Mouse (Mus musculus) stomach, adult 2 months (tissue): Measurements from ENCODE around the gene H1foo. TPM values are rescaled to one million over a fixed set of nuclear protein-coding genes. Genes with fewer than 3 reads are reported as not detected.

Experiments used
- polyA plus RNA-seq: library from polyadenylated mRNA; depleted of rRNA; stranded (reverse); fragments of >200 nt; gene quantifications from 2 replicates; pipeline ENCODE4 v1.2.3, GENCODE M21; 2012; rRNA removed

H1foo gene
- polyA plus RNA-seq = not detected in 2 replicates

DNA sequence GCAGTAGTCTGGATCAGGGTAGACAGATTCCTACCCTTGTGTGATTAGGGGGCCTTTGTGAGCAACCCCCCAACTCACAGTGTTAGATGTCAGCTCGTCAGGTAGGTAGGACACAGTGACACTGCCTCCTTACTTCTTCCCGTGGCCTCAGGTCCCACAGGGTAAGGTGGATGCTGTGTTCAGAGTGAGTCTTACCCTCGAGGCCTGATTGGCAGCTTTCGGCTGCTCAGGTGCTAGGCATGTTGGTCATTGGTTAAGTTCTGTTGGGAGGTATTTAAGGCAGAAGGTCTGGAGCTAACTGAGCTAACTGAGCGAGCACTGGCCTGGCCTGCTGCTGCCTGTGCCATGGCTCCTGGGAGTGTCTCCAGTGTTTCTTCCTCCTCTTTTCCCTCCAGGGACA lies at the start of gene H1foo:
TSS of gene H1foo (plus strand) at position 301 of the 400 bp plus-strand sequence.

DNA sequence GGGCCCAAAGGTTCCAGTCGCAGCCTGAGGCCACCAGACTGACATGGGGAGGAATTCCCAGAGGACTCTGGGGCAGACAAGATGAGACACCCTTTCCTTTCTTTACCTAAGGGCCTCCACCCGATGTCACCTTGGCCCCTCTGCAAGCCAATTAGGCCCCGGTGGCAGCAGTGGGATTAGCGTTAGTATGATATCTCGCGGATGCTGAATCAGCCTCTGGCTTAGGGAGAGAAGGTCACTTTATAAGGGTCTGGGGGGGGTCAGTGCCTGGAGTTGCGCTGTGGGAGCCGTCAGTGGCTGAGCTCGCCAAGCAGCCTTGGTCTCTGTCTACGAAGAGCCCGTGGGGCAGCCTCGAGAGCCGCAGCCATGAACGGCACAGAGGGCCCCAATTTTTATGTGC lies 13.1 kb upstream of the H1foo start, which contains the start of gene Rho:
TSS of gene Rho (plus strand) at position 110 of the 400 bp plus-strand sequence.

DNA sequence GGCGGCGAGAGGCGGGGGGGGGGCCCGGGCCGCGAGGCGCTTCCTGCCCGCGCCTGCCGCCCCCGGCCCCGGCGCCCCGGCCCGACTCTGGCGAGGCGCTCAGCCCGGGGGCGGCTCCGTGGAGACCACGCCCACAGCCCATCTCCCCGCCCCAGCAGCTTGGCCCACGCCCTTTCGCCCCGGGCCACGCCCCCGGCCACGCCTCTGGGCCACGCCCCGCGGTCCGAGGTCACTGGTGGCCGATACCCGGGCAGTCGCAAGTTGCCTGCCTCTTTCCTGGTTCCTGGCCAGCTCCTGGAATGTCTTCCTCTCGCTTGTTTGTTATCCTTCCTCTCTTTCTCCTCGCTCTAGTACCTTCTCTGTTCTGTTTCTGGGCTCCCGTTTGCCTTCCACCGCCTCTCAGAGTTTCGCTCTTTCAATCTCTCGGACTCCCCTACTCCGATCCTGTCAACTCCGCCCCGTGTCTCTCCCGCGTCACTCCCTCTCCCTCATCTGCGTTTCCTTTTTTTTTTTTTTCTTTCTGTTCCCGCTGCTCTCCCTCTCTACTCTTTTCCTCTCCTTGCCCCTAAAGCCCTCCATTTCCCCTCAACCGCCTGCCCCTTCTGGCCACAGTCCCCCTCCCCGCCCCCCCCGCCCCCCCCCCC lies 50.3 kb downstream of the H1foo start, which contains the start of gene Plxnd1:
TSS of gene Plxnd1 (minus strand) at position 129 of the 644 bp plus-strand sequence.

Other genes starting within 250 kb of the H1foo start
- gene Tmem40, start 182.5 kb upstream of the H1foo start, polyA plus RNA-seq = 21.0 and 36.1 TPM in 2 replicates
- 2.2 and 2.4 TPM in 2 replicates for gene Cand2, start 170.4 kb upstream of the H1foo start, polyA plus RNA-seq
- 68.1 and 71.4 TPM in 2 replicates for gene Rpl32, start 136.2 kb upstream of the H1foo start, polyA plus RNA-seq
- 0.08 and 0.14 TPM in 2 replicates for gene Efcab12, start 106.5 kb upstream of the H1foo start, polyA plus RNA-seq
- 0.08 and 0.24 TPM in 2 replicates for gene Mbd4, start 91.6 kb upstream of the H1foo start, polyA plus RNA-seq
- gene Ift122, start 91.5 kb upstream of the H1foo start, polyA plus RNA-seq = 5.7 and 5.8 TPM in 2 replicates
- 0.22 and 0.42 TPM in 2 replicates for gene Rho, start 13.2 kb upstream of the H1foo start, polyA plus RNA-seq
- gene Plxnd1, start 50.1 kb downstream of the H1foo start, polyA plus RNA-seq = 24.8 and 25.2 TPM in 2 replicates
- 2.9 and 3.2 TPM in 2 replicates for gene Tmcc1, start 248.5 kb downstream of the H1foo start, polyA plus RNA-seq